Mouse (Mus musculus): ENCODE results near the gene Adamts8. TPM values are rescaled to one million over a fixed set of nuclear protein-coding genes. Genes with fewer than 3 reads are reported as not detected.

The Adamts8 gene
- polyA plus RNA-seq, 1 experiment, result 1.1 TPM

GRCm38 (mm10) chr9:30996590-30997562 is 54.5 kb downstream of the Adamts8 start:
- H3K27ac ChIP-seq (ENCODE audit: insufficient read depth, low read length), result no peak overlapping the region
- no peak overlapping the region for H3K4me3 ChIP-seq (replicated peaks; ENCODE audit: insufficient read depth, low read depth, low read length)
- no peak for DNase-seq
- no peaks in the 10 kb centered on the region for H3K4me1 ChIP-seq (ENCODE audit: control insufficient read depth, insufficient read depth, low read length)
- TF ChIP-seq POLR2A (IDR thresholded peaks at IDR 0.05; ENCODE audit: borderline replicate concordance, insufficient read depth, low read length) (no peak), CTCF (IDR thresholded peaks at IDR 0.05; ENCODE audit: borderline replicate concordance, insufficient read depth, low read depth, low read length) (no peak)
- H3K27me3 ChIP-seq (ENCODE audit: control insufficient read depth, insufficient read depth, low read length), result no peaks in the 10 kb centered on the region
- 63% methylated on average over 12 of the region's 12 CpGs for WGBS

DNA sequence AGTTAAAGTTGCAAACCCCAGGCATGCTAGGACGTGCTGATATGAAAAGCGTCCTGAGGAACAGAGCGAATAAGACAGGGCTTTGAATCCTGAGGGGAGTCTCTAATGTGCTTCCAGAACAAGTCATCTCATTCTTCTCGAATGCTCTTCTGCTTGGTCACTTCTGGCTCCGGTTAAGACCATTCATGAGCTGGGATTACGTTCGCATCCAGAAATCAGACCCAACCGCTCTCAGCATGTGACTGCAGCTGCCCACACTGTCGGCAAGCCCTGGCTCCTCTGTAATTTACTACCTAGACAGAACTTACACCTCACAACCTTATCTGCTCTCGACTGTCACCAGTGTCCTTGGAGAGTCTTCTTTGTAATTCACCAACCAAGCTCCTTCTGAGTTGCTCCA is 58.3 kb downstream of the Adamts8 start:
- WGBS, result 53% methylated on average over 10 of the region's 10 CpGs
- TF ChIP-seq CTCF (IDR thresholded peaks at IDR 0.05; ENCODE audit: borderline replicate concordance, insufficient read depth, low read depth, low read length) (no peak), POLR2A (IDR thresholded peaks at IDR 0.05; ENCODE audit: borderline replicate concordance, insufficient read depth, low read length) (no peak)

GRCm38 (mm10) chr9:31002528-31002927 is 60.2 kb downstream of the Adamts8 start:
- DNase-seq, result no peak

More for the DNA sequence above, 58.3 kb downstream of the Adamts8 start:
- Histone ChIP-seq H3K4me1 (ENCODE audit: control insufficient read depth, insufficient read depth, low read length) (no peaks in the 10 kb centered on the region), H3K27me3 (ENCODE audit: control insufficient read depth, insufficient read depth, low read length) (no peaks in the 10 kb centered on the region), H3K27ac (ENCODE audit: insufficient read depth, low read length) (no peak overlapping the region), H3K4me3 (replicated peaks; ENCODE audit: insufficient read depth, low read depth, low read length) (no peak overlapping the region)
- no peak for DNase-seq

DNA sequence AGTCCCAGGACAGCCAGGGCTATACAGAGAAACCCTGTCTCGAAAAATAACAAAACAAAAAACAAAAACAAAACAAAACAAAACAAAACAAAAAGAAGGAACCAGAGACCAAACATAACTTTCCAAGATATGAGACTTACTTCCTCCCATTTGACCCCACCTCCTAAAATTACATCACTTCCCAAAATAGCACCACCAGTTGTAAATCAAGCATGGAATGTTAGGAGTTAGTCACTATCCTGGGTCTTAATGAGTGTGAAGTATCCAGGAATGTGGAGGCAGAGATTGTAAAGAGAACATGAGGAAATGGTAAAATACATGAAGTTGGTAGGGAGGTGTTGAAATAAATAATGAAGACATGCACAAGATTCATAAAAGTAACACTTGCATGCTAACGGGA is 67.0 kb downstream of the Adamts8 start:
- 84% methylated on average over 2 of the region's 2 CpGs for WGBS
- Histone ChIP-seq H3K27ac (ENCODE audit: insufficient read depth, low read length) (no peak overlapping the region), H3K4me3 (replicated peaks; ENCODE audit: insufficient read depth, low read depth, low read length) (no peak overlapping the region), H3K4me1 (ENCODE audit: control insufficient read depth, insufficient read depth, low read length) (no peaks in the 10 kb centered on the region), H3K27me3 (ENCODE audit: control insufficient read depth, insufficient read depth, low read length) (no peaks in the 10 kb centered on the region)
- TF ChIP-seq POLR2A (IDR thresholded peaks at IDR 0.05; ENCODE audit: borderline replicate concordance, insufficient read depth, low read length) (no peak), CTCF (IDR thresholded peaks at IDR 0.05; ENCODE audit: borderline replicate concordance, insufficient read depth, low read depth, low read length) (no peak)
- DNase-seq, result no peak

More at GRCm38 (mm10) chr9:31002528-31002927, 60.2 kb downstream of the Adamts8 start:
- Histone ChIP-seq H3K27ac (ENCODE audit: insufficient read depth, low read length) (no peak overlapping the region), H3K27me3 (ENCODE audit: control insufficient read depth, insufficient read depth, low read length) (no peaks in the 10 kb centered on the region), H3K4me3 (replicated peaks; ENCODE audit: insufficient read depth, low read depth, low read length) (no peak overlapping the region), H3K4me1 (ENCODE audit: control insufficient read depth, insufficient read depth, low read length) (no peaks in the 10 kb centered on the region)
- TF ChIP-seq CTCF (IDR thresholded peaks at IDR 0.05; ENCODE audit: borderline replicate concordance, insufficient read depth, low read depth, low read length) (no peak), POLR2A (IDR thresholded peaks at IDR 0.05; ENCODE audit: borderline replicate concordance, insufficient read depth, low read length) (no peak)
- 82% methylated on average over 4 of the region's 4 CpGs for WGBS

DNA sequence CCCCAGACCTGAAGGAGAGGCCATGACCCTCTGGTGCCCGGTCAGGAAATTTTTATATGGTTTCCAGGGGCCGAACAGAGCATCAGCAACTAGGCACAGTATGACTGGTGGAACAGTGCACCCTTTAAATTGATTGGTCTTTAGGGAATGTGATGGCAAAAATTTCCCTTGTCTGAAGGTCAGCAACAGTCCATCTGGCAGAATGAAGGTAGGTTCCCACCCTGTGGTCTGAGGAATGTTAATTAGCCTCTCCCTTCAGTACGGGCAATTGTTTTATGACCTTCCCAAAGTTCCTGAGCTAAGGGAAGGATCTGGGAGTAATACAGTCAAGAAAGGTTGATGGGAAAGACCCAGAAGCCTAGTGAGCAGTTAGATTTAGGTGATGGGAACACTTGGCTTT is 67.7 kb downstream of the Adamts8 start:
- Histone ChIP-seq H3K27me3 (ENCODE audit: control insufficient read depth, insufficient read depth, low read length) (no peaks in the 10 kb centered on the region), H3K4me1 (ENCODE audit: control insufficient read depth, insufficient read depth, low read length) (no peaks in the 10 kb centered on the region), H3K27ac (ENCODE audit: insufficient read depth, low read length) (no peak overlapping the region), H3K4me3 (replicated peaks; ENCODE audit: insufficient read depth, low read depth, low read length) (no peak overlapping the region)
- TF ChIP-seq POLR2A (IDR thresholded peaks at IDR 0.05; ENCODE audit: borderline replicate concordance, insufficient read depth, low read length) (no peak), CTCF (IDR thresholded peaks at IDR 0.05; ENCODE audit: borderline replicate concordance, insufficient read depth, low read depth, low read length) (no peak)
- 84% methylated on average over 3 of the region's 3 CpGs for WGBS
- no peak for DNase-seq

DNA sequence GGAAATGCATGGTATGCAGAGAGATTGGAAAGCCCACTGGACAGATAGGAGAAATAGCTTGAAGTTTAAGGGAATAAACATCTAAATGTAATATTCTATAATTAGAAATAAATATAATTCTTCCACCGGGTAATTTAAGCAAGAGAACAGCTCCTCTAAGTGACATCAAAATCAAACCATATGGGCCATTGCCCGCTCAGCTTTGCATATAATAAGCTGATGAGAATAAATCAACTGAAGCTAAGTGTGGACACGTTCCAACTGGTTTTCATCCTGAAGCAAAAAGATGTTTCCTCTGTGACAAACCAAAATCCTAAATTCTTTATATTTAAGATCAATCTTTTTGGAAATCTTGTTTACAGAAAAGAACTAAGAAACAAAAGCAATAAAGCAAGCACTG is 68.4 kb downstream of the Adamts8 start:
- no peaks in the 10 kb centered on the region for H3K4me1 ChIP-seq (ENCODE audit: control insufficient read depth, insufficient read depth, low read length)

GRCm38 (mm10) chr9:31011533-31011932 is 69.2 kb downstream of the Adamts8 start:
- TF ChIP-seq CTCF (IDR thresholded peaks at IDR 0.05; ENCODE audit: borderline replicate concordance, insufficient read depth, low read depth, low read length), result no peak
- no peak for DNase-seq
- H3K27me3 ChIP-seq (ENCODE audit: control insufficient read depth, insufficient read depth, low read length), result no peaks in the 10 kb centered on the region
- no peaks in the 10 kb centered on the region for H3K4me1 ChIP-seq (ENCODE audit: control insufficient read depth, insufficient read depth, low read length)
- H3K27ac ChIP-seq (ENCODE audit: insufficient read depth, low read length), result no peak overlapping the region
- H3K4me3 ChIP-seq (replicated peaks; ENCODE audit: insufficient read depth, low read depth, low read length), result no peak overlapping the region
- WGBS, result 24% methylated on average over 1 of the region's 1 CpGs

More for the DNA sequence above, 68.4 kb downstream of the Adamts8 start:
- no peak for DNase-seq
- TF ChIP-seq POLR2A (IDR thresholded peaks at IDR 0.05; ENCODE audit: borderline replicate concordance, insufficient read depth, low read length), result no peak
- TF ChIP-seq CTCF (IDR thresholded peaks at IDR 0.05; ENCODE audit: borderline replicate concordance, insufficient read depth, low read depth, low read length), result no peak
- 49% methylated on average over 3 of the region's 3 CpGs for WGBS
- no peak overlapping the region for H3K4me3 ChIP-seq (replicated peaks; ENCODE audit: insufficient read depth, low read depth, low read length)
- H3K27ac ChIP-seq (ENCODE audit: insufficient read depth, low read length), result no peak overlapping the region
- no peaks in the 10 kb centered on the region for H3K27me3 ChIP-seq (ENCODE audit: control insufficient read depth, insufficient read depth, low read length)

DNA sequence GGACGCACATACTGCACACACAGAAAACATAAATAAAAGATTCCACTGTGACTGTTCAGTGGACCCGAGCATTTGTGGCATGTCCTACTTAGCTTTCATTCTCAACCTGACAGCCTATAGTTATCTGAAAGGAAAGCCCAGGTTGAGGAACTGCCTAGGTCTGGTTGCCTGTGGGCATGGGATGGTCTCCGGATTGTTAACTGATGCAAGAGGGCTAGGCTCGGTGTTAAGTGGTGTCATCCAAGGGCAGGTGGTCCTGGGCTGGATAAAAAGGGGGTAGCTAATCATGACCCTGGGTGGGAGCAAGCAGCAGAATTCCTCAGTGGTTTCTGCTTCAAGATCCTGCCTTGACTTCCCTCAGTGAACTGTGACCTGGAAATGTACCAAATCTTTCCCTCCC is 70.3 kb downstream of the Adamts8 start:
- no peak overlapping the region for H3K27ac ChIP-seq (ENCODE audit: insufficient read depth, low read length)
- DNase-seq, result no peak
- H3K27me3 ChIP-seq (ENCODE audit: control insufficient read depth, insufficient read depth, low read length), result no peaks in the 10 kb centered on the region
- H3K4me3 ChIP-seq (replicated peaks; ENCODE audit: insufficient read depth, low read depth, low read length), result no peak overlapping the region
- TF ChIP-seq CTCF (IDR thresholded peaks at IDR 0.05; ENCODE audit: borderline replicate concordance, insufficient read depth, low read depth, low read length) (no peak), POLR2A (IDR thresholded peaks at IDR 0.05; ENCODE audit: borderline replicate concordance, insufficient read depth, low read length) (no peak)
- 88% methylated on average over 4 of the region's 4 CpGs for WGBS
- H3K4me1 ChIP-seq (ENCODE audit: control insufficient read depth, insufficient read depth, low read length), result no peaks in the 10 kb centered on the region
